ENCODE assay signal across 21 mouse cellular contexts in the genomic region with DNA sequence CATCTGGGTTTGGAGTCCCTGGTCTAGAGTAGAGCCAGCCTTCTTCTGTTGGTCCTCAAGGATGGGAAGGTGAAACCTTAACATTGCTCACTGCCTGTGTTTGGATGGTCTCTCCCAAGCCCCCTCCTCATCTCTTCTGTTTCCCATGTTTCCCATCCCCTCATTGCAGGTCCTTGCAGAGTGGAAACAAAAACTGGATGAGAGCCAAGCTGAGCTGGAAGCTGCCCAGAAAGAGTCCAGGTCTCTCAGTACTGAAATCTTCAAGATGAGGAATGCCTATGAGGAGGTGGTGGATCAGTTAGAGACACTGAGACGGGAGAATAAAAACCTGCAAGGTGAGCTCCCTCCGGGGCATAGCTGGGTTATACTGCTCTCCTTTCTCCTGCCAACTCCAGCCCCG. TPM values are rescaled to one million over a fixed set of nuclear protein-coding genes. Genes with fewer than 3 reads are reported as not detected.
DNase-seq lines count a peak whose midpoint lies in the region; ATAC-seq and TF ChIP-seq lines count a peak whose summit lies in the region.
"Had no signal": no experiment of that assay in that cellular context is flagged by ENCODE, and none has a peak within 500 bp of the region (broad histone marks: within the 10 kb centered on the region; RNA-seq: fewer than 3 reads in every experiment).

No protein-coding gene starts in this region.

- H3K4me3 ChIP-seq in lung, embryonic 14.5 days (ENCODE audit: low read depth, low read length), result no peak overlapping the region
- H3K4me3 ChIP-seq: forebrain, embryonic 15.5 days; heart, embryonic 13.5 days; hindbrain, embryonic 13.5 days had no signal

- WGBS in lung, embryonic 14.5 days, result 58% methylated on average over 3 of the region's 3 CpGs

- no peaks in the 10 kb centered on the region for H3K9me3 ChIP-seq in lung, embryonic 14.5 days (ENCODE audit: low read depth, low read length)
- H3K9me3 ChIP-seq: forebrain, embryonic 15.5 days; heart, embryonic 13.5 days; hindbrain, embryonic 13.5 days had no signal

- no peaks in the 10 kb centered on the region for H3K36me3 ChIP-seq in lung, embryonic 14.5 days (ENCODE audit: insufficient read depth)
- H3K36me3 ChIP-seq: forebrain, embryonic 15.5 days; heart, embryonic 13.5 days; hindbrain, embryonic 13.5 days had no signal

- DNase-seq in cerebellum, postnatal 10 days, result peak; percentile 62 to 67
- peak; percentile 24 for DNase-seq in kidney, postnatal 10 days
- DNase-seq in kidney, adult 11 months, result no peak
- peak; percentile 62 for DNase-seq in lung, embryonic 14.5 days
- DNase-seq in lung, postnatal 25 days (ENCODE audit: low spot score), result no peak
- no peak for DNase-seq in layer of hippocampus, adult 9-10 months (ENCODE audit: low spot score)
- DNase-seq: adrenal gland, postnatal 36 days; cerebellum, adult 11-12 months; cerebellum, adult 9-10 months; gastrocnemius, postnatal 36 days; heart, adult 11 months had no signal

- H3K27me3 ChIP-seq in lung, embryonic 14.5 days (ENCODE audit: insufficient read depth, low read length), result no peaks in the 10 kb centered on the region
- H3K27me3 ChIP-seq: forebrain, embryonic 15.5 days; hindbrain, embryonic 13.5 days had no signal

- ATAC-seq in cerebellum, adult (ENCODE audit: insufficient number of reproducible peaks, low FRiP score, low TSS enrichment), result no peak
- no peak for ATAC-seq in lung, embryonic 14.5 days (ENCODE audit: insufficient read depth)
- ATAC-seq: activated CD4-positive, CD25-positive, alpha-beta regulatory T cell, adult 4 months; forebrain, embryonic 15.5 days; hindbrain, postnatal 0 days; Patski had no signal

- no peak overlapping the region for H3K27ac ChIP-seq in lung, embryonic 14.5 days (ENCODE audit: low read depth)
- H3K27ac ChIP-seq: forebrain, embryonic 15.5 days; heart, embryonic 13.5 days; hindbrain, embryonic 13.5 days; hindbrain, postnatal 0 days had no signal

- no peak for TF ChIP-seq CTCF in lung, embryonic 14.5 days (IDR thresholded peaks at IDR 0.05; ENCODE audit: low read depth)

- no peak overlapping the region for H3K4me2 ChIP-seq in lung, embryonic 14.5 days
- H3K4me2 ChIP-seq: forebrain, embryonic 15.5 days; heart, embryonic 13.5 days; hindbrain, embryonic 13.5 days had no signal

- no peaks in the 10 kb centered on the region for H3K4me1 ChIP-seq in lung, embryonic 14.5 days (ENCODE audit: insufficient read depth)
- H3K4me1 ChIP-seq: forebrain, embryonic 15.5 days had no signal

- no peak overlapping the region for H3K9ac ChIP-seq in lung, embryonic 14.5 days
- H3K9ac ChIP-seq: forebrain, embryonic 15.5 days; heart, embryonic 13.5 days; hindbrain, embryonic 13.5 days had no signal

RNA-seq across cellular contexts. Expression of gene Myh13, which starts 40.8 kb away (rescaled TPM):
- 0.11 and 0.34 TPM in 2 replicates for polyA plus RNA-seq in lung, embryonic 14.5 days (2014; fragmentation: Nextera tagmentation; extraction: Ambion mirVana)
- polyA plus RNA-seq: C2C12; embryonic facial prominence, embryonic 11.5 days; forebrain, embryonic 11.5 days; Patski had no signal

Comparison
In these comparisons a context has a peak if more than half of its experiments do, and no peak if none do; other contexts are left out.
1. DNase-seq: peak in cerebellum, postnatal 10 days (2 of 2), kidney, postnatal 10 days (single experiment) and lung, embryonic 14.5 days (single experiment); none in kidney, adult 11 months (single experiment), lung, postnatal 25 days (single experiment) and layer of hippocampus, adult 9-10 months (single experiment).